Mouse (Mus musculus) intestine, embryonic 14.5 days (tissue): Measurements from ENCODE around the gene Gpatch3. TPM values are rescaled to one million over a fixed set of nuclear protein-coding genes. Genes with fewer than 3 reads are reported as not detected.

ENCODE experiments used
- ATAC-seq: fragments of 200-750 bp; cut with Nextera tagmentation; replicated peaks from 2 replicates; pipeline ENCODE4 v1.8.0; 2017; ENCODE audit warnings: low read depth, moderate number of reproducible peaks, moderate TSS enrichment, moderate library complexity; ENCODE audit not compliant: low FRiP score, low TSS enrichment
- DNase-seq: peaks from one replicate; pipeline ENCODE4 v3.0.0-alpha.2; 2018; ENCODE audit warnings: low spot score
- H3K27ac ChIP-seq: fragments of 300-500 bp; sonication (generic); 2 replicates; pipeline ENCODE4 v1.5.1; 2014; ENCODE audit warnings: low read depth, mild to moderate bottlenecking, control low read depth
- H3K27me3 ChIP-seq: fragments of 300-500 bp; sonication (generic); replicated peaks from 2 replicates; pipeline ENCODE4 v1.6.1; 2014; ENCODE audit warnings: low read length, control low read depth; ENCODE audit not compliant: control insufficient read depth, insufficient read depth
- H3K36me3 ChIP-seq: fragments of 300-500 bp; sonication (generic); 2 replicates; pipeline ENCODE4 v1.6.1; 2014; ENCODE audit warnings: low read length, control low read depth; ENCODE audit not compliant: control insufficient read depth, insufficient read depth
- H3K4me1 ChIP-seq: fragments of 300-500 bp; sonication (generic); replicated peaks from 2 replicates; pipeline ENCODE4 v1.6.1; 2014; ENCODE audit warnings: low read length, control low read depth, mixed read lengths; ENCODE audit not compliant: control insufficient read depth, insufficient read depth
- H3K4me2 ChIP-seq: fragments of 300-500 bp; sonication (generic); 2 replicates; pipeline ENCODE4 v1.6.1; 2014; ENCODE audit warnings: low read length
- H3K4me3 ChIP-seq: fragments of 300-500 bp; sonication (generic); 2 replicates; pipeline ENCODE4 v1.5.1; 2014; ENCODE audit warnings: low read depth, low read length, control low read depth, mixed read lengths
- H3K9ac ChIP-seq: fragments of 300-500 bp; sonication (generic); 2 replicates; pipeline ENCODE4 v1.6.1; 2014; ENCODE audit warnings: mild to moderate bottlenecking, low read length
- H3K9me3 ChIP-seq: fragments of 300-500 bp; sonication (generic); 2 replicates; pipeline ENCODE4 v1.6.1; 2016; ENCODE audit warnings: low read length, control low read depth; ENCODE audit not compliant: control insufficient read depth
- WGBS: fragments of 180-500 bp; shearing (Covaris S2); extraction: QIAGEN DNeasy Blood & Tissue Kit; methylation state at CpG from one replicate; pipeline ENCODE4 v1.1.7; 2014; 5-methylcytosine and 5-hydroxymethylcytosine counted together
- polyA plus RNA-seq: library from polyadenylated mRNA; unstranded; fragments of >200 nt; fragmentation: Nextera tagmentation; extraction: Ambion mirVana; gene quantifications from 2 replicates; pipeline ENCODE4 v1.2.1, GENCODE M21; 2014

Gpatch3 gene
- polyA plus RNA-seq, 1 experiment from 2014 or later, result 7.5 TPM

DNA sequence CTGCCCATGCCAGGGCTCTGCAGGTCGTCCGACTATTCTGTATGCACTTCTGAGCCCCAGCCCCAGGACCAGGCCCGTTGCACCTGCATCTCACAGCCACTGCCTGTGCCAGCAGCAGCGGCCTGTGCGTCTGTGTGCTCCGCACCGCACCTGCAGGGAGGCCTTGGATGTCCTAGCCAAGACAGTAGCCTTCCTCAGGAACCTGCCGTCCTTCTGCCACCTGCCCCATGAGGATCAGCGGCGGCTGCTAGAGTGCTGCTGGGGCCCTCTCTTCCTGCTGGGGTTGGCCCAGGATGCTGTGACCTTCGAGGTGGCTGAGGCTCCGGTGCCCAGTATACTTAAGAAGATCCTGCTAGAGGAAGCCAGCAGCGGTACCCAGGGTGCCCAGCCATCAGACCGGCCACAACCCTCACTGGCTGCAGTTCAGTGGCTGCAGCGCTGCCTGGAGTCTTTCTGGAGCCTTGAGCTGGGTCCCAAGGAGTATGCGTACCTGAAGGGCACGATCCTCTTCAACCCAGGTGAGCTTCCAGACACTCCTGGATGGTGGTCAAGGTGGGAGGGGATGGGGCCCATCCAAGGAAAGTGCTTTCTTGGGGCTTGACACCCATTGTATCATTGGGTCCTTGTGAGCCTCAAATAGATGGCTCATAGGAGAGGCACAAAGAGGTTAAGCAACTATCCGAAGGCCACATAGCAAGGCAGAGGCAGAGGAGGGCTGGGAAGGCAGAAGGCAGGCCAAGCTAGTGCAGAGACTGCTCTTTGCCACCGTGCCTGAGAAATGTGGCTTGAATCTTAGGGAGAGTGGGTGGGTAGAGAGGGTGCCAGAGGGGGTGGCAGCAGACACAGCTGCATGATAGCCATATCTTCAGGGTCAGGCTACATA lies 20.9 kb upstream of the Gpatch3 start:
- DNase-seq, result no peak

DNA sequence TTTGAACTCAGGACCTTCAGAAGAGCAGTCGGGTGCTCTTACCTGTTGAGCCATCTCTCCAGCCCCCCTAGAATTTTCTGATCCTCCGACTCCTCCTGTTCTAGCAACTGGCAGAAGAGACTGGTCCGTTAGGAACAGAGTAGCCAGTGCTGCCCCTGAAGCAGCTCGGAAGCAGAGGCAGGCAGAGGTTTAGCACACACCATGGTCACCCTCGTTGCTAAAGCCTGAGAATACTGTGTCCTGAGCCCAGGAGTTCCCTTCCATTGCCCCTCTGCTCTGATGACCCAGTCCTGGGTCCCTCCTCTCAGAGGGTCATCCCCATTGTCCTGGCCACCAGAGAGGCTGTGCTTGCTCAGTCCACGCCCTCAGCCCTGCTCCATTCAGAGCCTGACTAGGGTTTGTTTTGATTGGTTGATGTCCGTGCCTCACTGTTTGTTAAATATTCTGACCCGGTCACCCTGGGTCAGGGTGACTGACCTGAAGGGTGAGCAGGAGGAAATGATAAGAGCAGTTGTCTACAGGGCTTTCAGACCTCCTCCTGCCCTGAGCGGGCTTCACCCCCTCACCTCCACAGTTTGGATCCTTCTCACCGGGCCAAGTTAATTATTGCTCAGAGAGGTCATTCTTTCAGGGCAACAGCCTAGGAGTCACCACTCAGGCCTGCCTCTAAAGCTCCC lies 17.4 kb upstream of the Gpatch3 start:
- Histone ChIP-seq H3K27me3 (no peaks in the 10 kb centered on the region), H3K4me2 (no peak overlapping the region), H3K27ac (no peak overlapping the region), H3K9ac (no peak overlapping the region), H3K4me1 (no peaks in the 10 kb centered on the region), H3K36me3 (no peaks in the 10 kb centered on the region), H3K4me3 (no peak overlapping the region), H3K9me3 (no peaks in the 10 kb centered on the region)
- 28% methylated on average over 10 of the region's 10 CpGs for WGBS
- DNase-seq (no peak), ATAC-seq (peak; percentile 18; the same call in 1 of the 2 replicates)

More for the DNA sequence above, 20.9 kb upstream of the Gpatch3 start:
- Histone ChIP-seq H3K36me3 (no peaks in the 10 kb centered on the region), H3K27me3 (no peaks in the 10 kb centered on the region), H3K9me3 (no peaks in the 10 kb centered on the region), H3K9ac (no peak overlapping the region), H3K4me1 (no peaks in the 10 kb centered on the region), H3K27ac (no peak overlapping the region), H3K4me2 (peak overlapping the region; percentile 1; the same call in 1 of the 2 replicates), H3K4me3 (no peak overlapping the region)
- 74% methylated on average over 19 of the region's 19 CpGs for WGBS
- ATAC-seq, result no peak

DNA sequence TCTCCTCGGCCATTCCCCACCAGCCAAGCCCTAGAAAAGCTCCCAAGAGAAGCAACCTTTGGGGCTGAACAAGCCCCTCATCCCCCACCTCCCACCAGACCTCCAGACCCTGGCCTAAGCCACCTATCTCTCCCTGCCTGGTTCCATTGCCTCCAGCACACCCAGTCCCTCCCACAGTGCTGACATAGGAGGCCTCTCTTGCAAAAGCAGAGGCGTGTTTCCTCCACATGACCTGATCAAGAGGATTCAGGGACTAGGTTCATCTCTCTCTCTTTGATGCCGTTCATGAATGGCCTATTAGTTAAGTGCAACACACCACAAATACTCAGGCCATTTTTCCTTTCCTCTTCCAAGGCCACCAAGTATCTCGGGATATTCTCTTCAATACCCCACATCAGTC lies 14.7 kb upstream of the Gpatch3 start:
- Histone ChIP-seq H3K4me1 (no peaks in the 10 kb centered on the region), H3K27me3 (no peaks in the 10 kb centered on the region), H3K4me3 (no peak overlapping the region), H3K9me3 (no peaks in the 10 kb centered on the region), H3K4me2 (no peak overlapping the region), H3K9ac (no peak overlapping the region), H3K27ac (no peak overlapping the region), H3K36me3 (no peaks in the 10 kb centered on the region)
- 66% methylated on average over 4 of the region's 4 CpGs for WGBS
- no peak for DNase-seq
- ATAC-seq, result no peak

DNA sequence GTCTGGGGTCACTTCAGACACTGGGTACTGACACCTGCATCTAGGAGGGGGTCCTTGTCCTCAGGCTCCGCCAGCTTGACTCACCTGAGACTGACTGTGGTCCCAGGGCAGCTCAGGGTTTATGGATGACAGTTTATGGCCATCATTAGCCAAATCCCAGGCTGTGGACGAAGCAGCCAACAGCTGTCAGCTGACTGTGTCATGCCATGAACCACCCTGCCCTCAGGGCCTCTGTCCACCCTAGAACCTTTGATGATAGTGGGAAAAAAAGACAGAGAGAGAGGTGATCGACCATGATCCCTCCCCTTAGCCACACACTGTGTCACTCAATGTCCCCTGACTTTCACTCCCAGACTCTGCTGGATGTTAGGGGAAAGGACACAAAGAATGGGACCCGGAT lies 12.9 kb upstream of the Gpatch3 start:
- Histone ChIP-seq H3K9me3 (no peaks in the 10 kb centered on the region), H3K4me1 (no peaks in the 10 kb centered on the region), H3K4me2 (no peak overlapping the region), H3K4me3 (no peak overlapping the region), H3K36me3 (no peaks in the 10 kb centered on the region), H3K9ac (no peak overlapping the region), H3K27me3 (no peaks in the 10 kb centered on the region), H3K27ac (no peak overlapping the region)
- 54% methylated on average over 4 of the region's 4 CpGs for WGBS
- no peak for DNase-seq
- no peak for ATAC-seq

DNA sequence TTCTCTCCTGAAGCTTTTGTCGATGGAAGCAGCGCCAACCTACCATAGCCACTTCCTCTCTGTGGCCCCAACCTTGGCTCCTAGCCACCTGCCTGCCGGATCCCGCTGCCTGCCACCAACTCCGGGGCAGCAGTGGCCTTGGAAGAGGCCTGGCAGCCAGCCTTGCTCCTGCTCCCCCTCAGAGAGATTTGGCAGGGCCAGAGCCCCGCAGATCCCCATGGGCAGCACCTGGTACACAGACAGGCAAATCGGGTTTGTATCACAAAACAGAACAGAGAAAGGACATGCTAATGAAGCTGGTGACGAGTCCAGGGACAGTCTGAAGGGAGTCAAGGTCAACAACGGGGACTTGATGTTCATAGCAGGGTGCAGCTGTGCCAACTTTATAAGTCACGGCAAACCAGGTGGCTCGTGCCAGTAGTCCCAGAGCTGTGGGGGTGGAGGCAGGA lies 11.4 kb upstream of the Gpatch3 start:
- no peaks in the 10 kb centered on the region for H3K9me3 ChIP-seq
- 80% methylated on average over 11 of the region's 11 CpGs for WGBS
- H3K4me1 ChIP-seq, result no peaks in the 10 kb centered on the region
- no peak overlapping the region for H3K4me2 ChIP-seq
- H3K27ac ChIP-seq, result no peak overlapping the region
- H3K27me3 ChIP-seq, result no peaks in the 10 kb centered on the region
- DNase-seq, result no peak
- H3K36me3 ChIP-seq, result no peaks in the 10 kb centered on the region
- no peak overlapping the region for H3K4me3 ChIP-seq
- H3K9ac ChIP-seq, result no peak overlapping the region
- no peak for ATAC-seq

DNA sequence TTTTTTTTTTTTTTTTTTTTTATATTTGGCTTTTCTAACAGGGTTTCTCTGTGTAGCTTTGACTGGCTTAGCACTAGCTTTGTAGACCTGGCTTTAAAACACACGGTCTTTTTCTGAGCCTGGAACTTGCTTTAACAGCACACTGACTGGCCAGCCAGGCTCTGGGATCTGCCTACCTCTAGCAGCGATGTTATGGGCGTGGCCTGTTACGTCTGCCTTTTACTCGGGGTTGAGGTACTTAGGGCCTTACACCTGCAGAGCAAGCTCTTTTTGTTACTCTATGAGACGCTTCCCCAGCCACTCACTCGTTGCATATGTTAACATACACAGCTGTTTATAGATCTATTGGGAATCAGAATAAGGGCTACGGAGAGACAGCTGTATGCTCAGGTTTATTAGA lies 7.3 kb upstream of the Gpatch3 start:
- no peak overlapping the region for H3K4me3 ChIP-seq
- no peak overlapping the region for H3K27ac ChIP-seq
- H3K27me3 ChIP-seq, result no peaks in the 10 kb centered on the region
- no peaks in the 10 kb centered on the region for H3K4me1 ChIP-seq
- H3K36me3 ChIP-seq, result no peaks in the 10 kb centered on the region
- DNase-seq, result no peak
- no peak overlapping the region for H3K4me2 ChIP-seq
- no peak for ATAC-seq
- 27% methylated on average over 8 of the region's 8 CpGs for WGBS
- no peak overlapping the region for H3K9ac ChIP-seq
- H3K9me3 ChIP-seq, result 0 out of 2 replicates have a peak, but pooled peaks cover 3% of the 10 kb centered on the region

DNA sequence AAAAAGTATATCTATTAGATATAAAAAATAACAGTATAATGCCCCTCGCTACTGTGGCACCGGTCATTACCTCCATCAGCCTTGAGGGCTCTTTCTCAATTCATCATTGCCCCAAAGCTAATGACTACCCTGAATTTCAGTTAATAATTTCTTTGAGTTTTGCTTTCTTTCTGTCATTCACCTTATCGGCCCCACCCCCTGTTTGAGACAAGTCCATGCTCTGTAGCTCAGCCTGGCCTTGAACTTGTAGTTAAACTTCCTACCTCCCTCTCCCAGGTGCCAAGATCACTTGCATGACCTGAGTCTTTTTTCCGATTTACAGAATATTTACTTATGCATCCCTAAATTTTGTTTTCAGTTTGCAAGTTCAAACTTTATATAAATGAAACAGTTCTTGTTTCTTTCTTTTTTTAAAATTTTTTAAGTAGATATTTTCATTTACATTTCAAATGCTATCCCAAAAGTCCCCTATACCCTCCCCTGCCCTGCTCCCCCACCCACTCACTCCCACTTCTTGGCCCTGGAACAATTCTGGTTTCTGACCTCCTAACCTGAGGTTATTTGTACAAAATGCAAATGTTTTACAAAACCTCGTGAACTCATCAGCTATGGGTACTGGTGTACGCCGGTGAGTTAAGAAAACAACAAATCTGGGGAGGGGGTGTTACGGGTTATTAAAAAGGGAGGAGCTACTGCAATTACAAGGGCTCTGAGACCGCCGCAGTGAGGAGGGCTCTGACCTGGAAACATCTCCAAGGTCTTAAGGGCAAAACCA lies 5.1 kb upstream of the Gpatch3 start:
- 72% methylated on average over 10 of the region's 10 CpGs for WGBS
- Histone ChIP-seq H3K4me3 (no peak overlapping the region), H3K27ac (no peak overlapping the region), H3K9me3 (0 out of 2 replicates have a peak, but pooled peaks cover 3% of the 10 kb centered on the region), H3K4me2 (peak overlapping the region; percentile 1; the same call in 1 of the 2 replicates), H3K36me3 (no peaks in the 10 kb centered on the region), H3K4me1 (no peaks in the 10 kb centered on the region; the same call in 1 of the 2 replicates), H3K27me3 (no peaks in the 10 kb centered on the region), H3K9ac (no peak overlapping the region)
- DNase-seq (no peak), ATAC-seq (no peak)

DNA sequence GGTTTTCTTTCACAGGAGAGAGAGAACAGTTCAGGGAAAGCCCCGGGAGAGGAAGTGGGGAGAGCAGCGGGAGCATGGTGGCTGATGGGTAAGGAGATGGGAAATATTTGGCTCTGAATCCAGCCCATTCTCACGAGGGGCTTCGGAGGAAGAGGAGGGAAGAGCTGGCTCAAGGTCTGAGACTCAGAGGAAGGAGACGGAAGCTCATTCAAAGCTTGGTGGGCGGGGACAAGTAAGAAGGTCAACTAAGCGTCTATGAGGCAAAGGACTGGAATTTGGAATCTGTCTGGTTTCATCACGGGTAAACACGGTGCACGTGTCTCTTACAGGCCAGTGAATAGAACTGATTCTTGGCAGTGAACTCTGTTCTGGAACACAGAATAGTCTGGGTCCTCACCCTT lies 4.5 kb upstream of the Gpatch3 start:
- Histone ChIP-seq H3K4me3 (no peak overlapping the region), H3K4me2 (peak overlapping the region; percentile 1; the same call in 1 of the 2 replicates), H3K9me3 (0 out of 2 replicates have a peak, but pooled peaks cover 3% of the 10 kb centered on the region), H3K9ac (no peak overlapping the region), H3K27ac (no peak overlapping the region), H3K4me1 (peaks cover under 1% of the 10 kb centered on the region), H3K27me3 (no peaks in the 10 kb centered on the region), H3K36me3 (no peaks in the 10 kb centered on the region)
- WGBS, result 51% methylated on average over 10 of the region's 10 CpGs
- DNase-seq (peak; percentile 56), ATAC-seq (no peak)
